Mouse (Mus musculus) hindbrain, embryonic 15.5 days (tissue): Measurements from ENCODE around the gene Snrpg. TPM values are rescaled to one million over a fixed set of nuclear protein-coding genes. Genes with fewer than 3 reads are reported as not detected.

ENCODE experiments used
- ATAC-seq: fragments of 200-750 bp; cut with Nextera tagmentation; 2 replicates; pipeline ENCODE4 v1.8.0; 2017; ENCODE audit warnings: low read depth, moderate number of reproducible peaks, moderate TSS enrichment; ENCODE audit not compliant: low FRiP score
- H3K27ac ChIP-seq: fragments of 300-500 bp; sonication (generic); replicated peaks from 2 replicates; pipeline ENCODE4 v1.5.1; 2015; ENCODE audit warnings: mild to moderate bottlenecking, inconsistent platforms
- H3K27me3 ChIP-seq: fragments of 300-500 bp; sonication (generic); 2 replicates; pipeline ENCODE4 v1.6.1; 2015; ENCODE audit warnings: control low read depth, inconsistent platforms
- H3K36me3 ChIP-seq: fragments of 300-500 bp; sonication (generic); 2 replicates; pipeline ENCODE4 v1.6.1; 2015; ENCODE audit warnings: control low read depth, inconsistent platforms
- H3K4me1 ChIP-seq: fragments of 300-500 bp; sonication (generic); replicated peaks from 2 replicates; pipeline ENCODE4 v1.6.1; 2015; ENCODE audit warnings: control low read depth, inconsistent platforms
- H3K4me2 ChIP-seq: fragments of 300-500 bp; sonication (generic); 2 replicates; pipeline ENCODE4 v1.6.1; 2015; ENCODE audit warnings: moderate library complexity, mild to moderate bottlenecking, inconsistent platforms
- H3K4me3 ChIP-seq: fragments of 300-500 bp; sonication (generic); 2 replicates; pipeline ENCODE4 v1.5.1; 2015; ENCODE audit warnings: mild to moderate bottlenecking, inconsistent platforms
- H3K9ac ChIP-seq: fragments of 300-500 bp; sonication (generic); 2 replicates; pipeline ENCODE4 v1.6.1; 2015; ENCODE audit warnings: inconsistent platforms
- H3K9me3 ChIP-seq: fragments of 300-500 bp; sonication (generic); 2 replicates; pipeline ENCODE4 v1.6.1; 2016; ENCODE audit warnings: control low read depth, inconsistent platforms
- WGBS: fragments of 180-500 bp; shearing (Covaris S2); methylation state at CpG from one replicate; pipeline ENCODE4 v1.1.7; 2015; 5-methylcytosine and 5-hydroxymethylcytosine counted together
- polyA plus RNA-seq: library from polyadenylated mRNA; unstranded; fragments of >200 nt; fragmentation: Nextera tagmentation; extraction: Ambion mirVana; gene quantifications from 2 replicates; pipeline ENCODE4 v1.2.1, GENCODE M21; 2015

Gene Snrpg
- polyA plus RNA-seq, 1 experiment from 2014 or later, result 346 TPM

DNA sequence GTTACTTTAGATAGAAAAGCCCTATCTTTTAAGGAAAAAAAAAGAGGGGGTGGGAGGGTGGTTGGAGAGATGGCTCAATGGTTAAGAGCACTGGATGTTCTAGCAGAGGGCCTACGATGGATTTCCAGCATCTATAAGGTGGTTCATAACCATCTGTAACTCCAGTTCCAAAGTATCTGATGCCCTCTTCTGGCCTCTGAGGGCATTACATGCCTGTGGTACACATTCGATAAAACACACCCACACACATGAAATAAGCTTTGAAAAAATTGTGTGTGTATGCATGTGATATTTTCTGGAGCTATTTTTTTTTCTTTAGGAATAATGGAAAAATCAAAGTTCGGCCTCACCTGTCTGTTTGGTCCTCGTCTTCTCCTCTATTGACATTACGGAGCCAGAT, 20.2 kb downstream of the Snrpg start:
- Histone ChIP-seq H3K4me1 (peaks cover 19% of the 10 kb centered on the region), H3K4me2 (no peak overlapping the region), H3K4me3 (no peak overlapping the region), H3K9ac (no peak overlapping the region), H3K9me3 (no peaks in the 10 kb centered on the region), H3K36me3 (peaks cover 58% of the 10 kb centered on the region), H3K27me3 (no peaks in the 10 kb centered on the region), H3K27ac (no peak overlapping the region)
- 97% methylated on average over 5 of the region's 5 CpGs for WGBS
- no peak for ATAC-seq

- H3K36me3 ChIP-seq, result peaks cover 45% of the 10 kb centered on the region
- 93% methylated on average over 1 of the region's 1 CpGs for WGBS
- no peaks in the 10 kb centered on the region for H3K9me3 ChIP-seq
- no peak for ATAC-seq
- no peaks in the 10 kb centered on the region for H3K27me3 ChIP-seq
- H3K27ac ChIP-seq, result no peak overlapping the region
- no peak overlapping the region for H3K4me3 ChIP-seq
- H3K9ac ChIP-seq, result no peak overlapping the region
- no peak overlapping the region for H3K4me2 ChIP-seq
- peaks cover 28% of the 10 kb centered on the region for H3K4me1 ChIP-seq
Observed at GRCm38 (mm10) chr6:86393187-86393586, 22.1 kb downstream of the Snrpg start.

GRCm38 (mm10) chr6:86394078-86394720, 23.1 kb downstream of the Snrpg start:
- no peak overlapping the region for H3K27ac ChIP-seq
- no peaks in the 10 kb centered on the region for H3K27me3 ChIP-seq
- H3K4me2 ChIP-seq, result no peak overlapping the region
- H3K36me3 ChIP-seq, result peaks cover 35% of the 10 kb centered on the region
- ATAC-seq, result no peak
- H3K9ac ChIP-seq, result no peak overlapping the region
- H3K9me3 ChIP-seq, result no peaks in the 10 kb centered on the region
- no peak overlapping the region for H3K4me3 ChIP-seq
- WGBS, result 89% methylated on average over 17 of the region's 17 CpGs
- peaks cover 28% of the 10 kb centered on the region for H3K4me1 ChIP-seq

GRCm38 (mm10) chr6:86395021-86395420, 23.9 kb downstream of the Snrpg start:
- 88% methylated on average over 9 of the region's 9 CpGs for WGBS

DNA sequence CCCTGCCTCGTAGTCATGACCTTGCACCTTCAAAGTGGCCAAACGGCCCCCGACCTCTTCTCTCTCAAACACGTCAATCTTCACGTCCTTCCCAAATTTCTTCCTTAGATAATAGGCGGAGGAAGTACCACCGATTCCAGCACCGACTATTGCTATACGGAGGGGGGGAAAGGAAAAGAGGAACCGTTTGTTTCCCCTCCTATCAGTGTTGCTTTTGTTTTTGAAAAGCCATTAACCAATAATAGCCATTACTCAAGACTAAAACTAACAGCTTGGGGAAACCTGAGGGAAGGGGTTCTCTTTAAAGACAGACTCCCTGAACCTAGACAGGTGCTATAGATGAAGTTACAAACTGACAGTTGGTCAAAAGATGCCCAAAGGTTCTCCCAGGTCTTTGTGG, 24.9 kb downstream of the Snrpg start:
- no peak for ATAC-seq
- H3K27ac ChIP-seq, result peak overlapping the region; percentile 90

More at GRCm38 (mm10) chr6:86395021-86395420, 23.9 kb downstream of the Snrpg start:
- Histone ChIP-seq H3K9me3 (no peaks in the 10 kb centered on the region), H3K4me1 (peaks cover 28% of the 10 kb centered on the region), H3K4me2 (peak overlapping the region; percentile 84), H3K9ac (peak overlapping the region; percentile 90; the same call in 1 of the 2 replicates), H3K36me3 (peaks cover 27% of the 10 kb centered on the region), H3K4me3 (peak overlapping the region; percentile 78), H3K27me3 (no peaks in the 10 kb centered on the region), H3K27ac (no peak overlapping the region)
- no peak for ATAC-seq

GRCm38 (mm10) chr6:86396581-86397256, 25.6 kb downstream of the Snrpg start, which contains the start of gene Pcyox1:
TSS of gene Pcyox1 (minus strand) at chr6:86397154.
- peak; percentile 93 for ATAC-seq
- WGBS, result under 1% methylated on average over 51 of the region's 51 CpGs
- Histone ChIP-seq H3K4me3 (peak within 1 kb of the TSS; percentile 78), H3K27ac (peak within 1 kb of the TSS; percentile 90), H3K9ac (peak within 1 kb of the TSS; percentile 90), H3K27me3 (no peaks in the 10 kb centered on the region), H3K9me3 (no peaks in the 10 kb centered on the region), H3K4me1 (peaks cover 28% of the 10 kb centered on the region), H3K4me2 (peak within 1 kb of the TSS; percentile 84), H3K36me3 (peaks cover 10% of the 10 kb centered on the region)

More for the DNA sequence above, 24.9 kb downstream of the Snrpg start:
- Histone ChIP-seq H3K36me3 (peaks cover 18% of the 10 kb centered on the region), H3K9me3 (no peaks in the 10 kb centered on the region), H3K27me3 (no peaks in the 10 kb centered on the region), H3K4me1 (peaks cover 28% of the 10 kb centered on the region), H3K9ac (peak overlapping the region; percentile 90), H3K4me2 (peak overlapping the region; percentile 84), H3K4me3 (peak overlapping the region; percentile 78)
- 17% methylated on average over 10 of the region's 10 CpGs for WGBS

DNA sequence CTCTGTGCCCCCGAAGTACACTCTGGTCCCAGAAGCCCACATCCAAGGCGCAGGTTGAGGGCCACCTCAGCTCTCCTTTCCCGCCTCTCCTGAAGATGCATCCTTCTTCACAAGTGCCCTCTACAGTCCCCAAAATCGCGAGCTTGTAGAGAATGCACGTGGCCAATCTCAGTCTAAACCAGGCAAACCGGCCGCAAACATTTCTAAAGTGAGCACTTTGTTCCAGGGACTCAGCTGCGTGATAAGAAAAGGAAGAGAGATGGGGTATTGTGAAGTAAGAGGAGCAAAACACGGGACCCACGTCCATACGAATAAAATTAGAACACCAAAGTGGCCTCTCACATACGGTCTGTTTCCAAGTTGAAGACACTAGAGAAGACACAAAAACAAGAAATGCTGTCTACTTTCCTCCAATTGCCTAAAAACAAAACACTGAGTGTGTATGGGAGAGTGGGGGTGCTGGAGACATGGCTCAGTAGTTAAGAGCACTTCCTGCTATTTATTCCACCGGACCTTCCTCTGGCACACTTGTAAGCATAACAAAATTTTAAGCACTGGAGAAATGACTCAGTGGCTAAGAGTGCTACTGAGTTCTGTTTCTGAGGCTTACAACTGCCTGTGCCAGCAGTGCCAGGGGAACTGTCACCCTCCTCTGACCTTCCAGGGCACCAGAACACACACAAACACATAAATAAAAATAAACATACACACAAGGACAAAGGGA, 26.3 kb downstream of the Snrpg start:
- H3K9ac ChIP-seq, result peak overlapping the region; percentile 90
- peak overlapping the region; percentile 84 for H3K4me2 ChIP-seq
- peak overlapping the region; percentile 78 for H3K4me3 ChIP-seq
- no peaks in the 10 kb centered on the region for H3K27me3 ChIP-seq
- no peaks in the 10 kb centered on the region for H3K9me3 ChIP-seq
- H3K36me3 ChIP-seq, result peaks cover 6% of the 10 kb centered on the region; the same call in 1 of the 2 replicates
- peak; percentile 67 for ATAC-seq
- 4% methylated on average over 14 of the region's 14 CpGs for WGBS
- peaks cover 28% of the 10 kb centered on the region for H3K4me1 ChIP-seq
- peak overlapping the region; percentile 90 for H3K27ac ChIP-seq

DNA sequence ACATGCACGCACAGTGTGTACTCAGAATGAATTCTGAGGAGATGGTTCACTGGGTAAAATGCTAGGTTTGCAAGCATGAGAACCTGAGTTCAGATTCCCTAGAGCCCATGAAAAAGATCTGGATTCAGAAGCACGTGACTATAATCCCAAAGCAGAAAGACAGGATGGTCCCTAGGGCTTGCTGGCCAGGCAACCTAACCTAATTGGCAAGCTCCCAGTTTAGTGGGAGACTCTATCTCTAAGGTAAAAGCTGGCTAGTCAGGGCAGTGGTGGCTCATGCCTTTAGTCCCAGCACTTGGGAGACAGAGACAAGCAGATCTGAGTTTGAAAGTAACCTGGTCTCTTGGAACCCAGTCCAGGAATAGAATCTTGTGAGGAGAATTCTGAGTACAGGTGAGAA, 27.9 kb downstream of the Snrpg start:
- no peaks in the 10 kb centered on the region for H3K9me3 ChIP-seq
- no peak for ATAC-seq
- H3K4me2 ChIP-seq, result no peak overlapping the region
- H3K27me3 ChIP-seq, result no peaks in the 10 kb centered on the region
- peaks cover 36% of the 10 kb centered on the region for H3K4me1 ChIP-seq
- H3K9ac ChIP-seq, result no peak overlapping the region
- no peak overlapping the region for H3K27ac ChIP-seq
- peaks cover 4% of the 10 kb centered on the region; the same call in 1 of the 2 replicates for H3K36me3 ChIP-seq
- H3K4me3 ChIP-seq, result no peak overlapping the region
- WGBS, result 90% methylated on average over 2 of the region's 2 CpGs

GRCm38 (mm10) chr6:86399995-86400394, 28.9 kb downstream of the Snrpg start:
- Histone ChIP-seq H3K27ac (no peak overlapping the region), H3K36me3 (no peaks in the 10 kb centered on the region), H3K4me2 (no peak overlapping the region), H3K27me3 (no peaks in the 10 kb centered on the region), H3K9me3 (no peaks in the 10 kb centered on the region), H3K4me3 (no peak overlapping the region), H3K4me1 (peaks cover 27% of the 10 kb centered on the region), H3K9ac (no peak overlapping the region)
- ATAC-seq, result no peak
- WGBS, result 83% methylated on average over 2 of the region's 2 CpGs

- Histone ChIP-seq H3K4me1 (peaks cover 20% of the 10 kb centered on the region), H3K4me3 (peak overlapping the region; percentile 18; the same call in 1 of the 2 replicates), H3K27ac (no peak overlapping the region), H3K4me2 (peak overlapping the region; percentile 48), H3K9me3 (no peaks in the 10 kb centered on the region), H3K27me3 (no peaks in the 10 kb centered on the region), H3K9ac (no peak overlapping the region), H3K36me3 (no peaks in the 10 kb centered on the region)
- WGBS, result 8% methylated on average over 9 of the region's 9 CpGs
- ATAC-seq, result no peak
Observed at GRCm38 (mm10) chr6:86400972-86401371, 29.9 kb downstream of the Snrpg start.

- Histone ChIP-seq H3K9ac (peak overlapping the region; percentile 37), H3K4me3 (peak overlapping the region; percentile 74), H3K4me2 (peak overlapping the region; percentile 82), H3K27me3 (no peaks in the 10 kb centered on the region), H3K27ac (peak overlapping the region; percentile 34; the same call in 1 of the 2 replicates), H3K36me3 (0 out of 2 replicates have a peak, but pooled peaks cover 2% of the 10 kb centered on the region), H3K9me3 (no peaks in the 10 kb centered on the region), H3K4me1 (peaks cover 28% of the 10 kb centered on the region)
- WGBS, result 39% methylated on average over 12 of the region's 12 CpGs
- ATAC-seq, result no peak
Observed at GRCm38 (mm10) chr6:86402681-86403607, 31.8 kb downstream of the Snrpg start.
